Mouse (Mus musculus): ENCODE results near the gene Fntb. TPM values are rescaled to one million over a fixed set of nuclear protein-coding genes. Genes with fewer than 3 reads are reported as not detected.

Gene Fntb
- total and polyA plus RNA-seq, 3 experiments: 11.7 to 28.5 TPM; not detected in 1

GRCm38 (mm10) chr12:76813543-76813942, 48.2 kb downstream of the Fntb start:
- Histone ChIP-seq H3K9ac (ENCODE audit: control insufficient read depth, low read depth, low read length, poor library complexity, severe bottlenecking) (no peak overlapping the region), H3K4me1 (ENCODE audit: control insufficient read depth in 1 of 2, insufficient read depth in 2 of 2, low read length in 2 of 2) (no peaks in the 10 kb centered on the region), H3K27ac (ENCODE audit: control insufficient read depth, low read depth, low read length) (no peak overlapping the region), H3K36me3 (ENCODE audit: control insufficient read depth in 1 of 2, insufficient read depth in 2 of 2, low read length in 2 of 2) (no peaks in the 10 kb centered on the region), H3K4me3 (ENCODE audit: control insufficient read depth in 1 of 2, insufficient read depth in 1 of 2, low read depth in 2 of 2, low read length in 2 of 2) (no peak overlapping the region), H3K79me2 (ENCODE audit: control insufficient read depth, insufficient read depth, low read length, poor library complexity) (no peaks in the 10 kb centered on the region), H3K27me3 (ENCODE audit: control insufficient read depth in 1 of 2, insufficient read depth in 2 of 2, low read length in 2 of 2) (no peaks in the 10 kb centered on the region), H3K9me3 (replicated peaks; ENCODE audit: insufficient read depth, low read length) (no peaks in the 10 kb centered on the region)
- TF ChIP-seq E2F4 (IDR thresholded peaks at IDR 0.05; ENCODE audit: borderline replicate concordance, low read depth, low read length) (no peak), MXI1 (IDR thresholded peaks at IDR 0.05; ENCODE audit: low read depth, low read length) (no peak), ZNF384 (IDR thresholded peaks at IDR 0.05; ENCODE audit: low read depth, low read length) (no peak), GATA1 (IDR thresholded peaks at IDR 0.05; ENCODE audit: low read depth, low read length) (no peak), BHLHE40 (IDR thresholded peaks at IDR 0.05; ENCODE audit: borderline replicate concordance, low read depth, low read length) (no peak), KAT2A (conservative IDR thresholded peaks at IDR 0.05; ENCODE audit: low read depth, low read length) (no peak), MAX (IDR thresholded peaks at IDR 0.05; ENCODE audit: low read length) (no peak), MYC (IDR thresholded peaks at IDR 0.05; ENCODE audit: low read depth, low read length) (no peak), ZC3H11A (IDR thresholded peaks at IDR 0.05; ENCODE audit: low read depth, low read length) (no peak), CHD1 (IDR thresholded peaks at IDR 0.05; ENCODE audit: low read depth, low read length) (no peak), ETS1 (IDR thresholded peaks at IDR 0.05; ENCODE audit: low read depth, low read length) (no peak), MAFK (IDR thresholded peaks at IDR 0.05; ENCODE audit: borderline replicate concordance, low read depth, low read length) (no peak)
- no peak for DNase-seq (ENCODE audit: low read depth, low spot score)

- H3K36me3 ChIP-seq (ENCODE audit: control insufficient read depth in 1 of 2, insufficient read depth in 2 of 2, low read length in 2 of 2): no peaks in the 10 kb centered on the region
- H3K4me3 ChIP-seq (ENCODE audit: control insufficient read depth in 1 of 2, insufficient read depth in 1 of 2, low read depth in 2 of 2, low read length in 2 of 2): no peak overlapping the region
- H3K79me2 ChIP-seq (ENCODE audit: control insufficient read depth, insufficient read depth, low read length, poor library complexity): no peaks in the 10 kb centered on the region
- DNase-seq (ENCODE audit: low read depth, low spot score): no peak
- no peak overlapping the region for H3K27ac ChIP-seq (ENCODE audit: control insufficient read depth, low read depth, low read length)
- no peaks in the 10 kb centered on the region for H3K27me3 ChIP-seq (ENCODE audit: control insufficient read depth in 1 of 2, insufficient read depth in 2 of 2, low read length in 2 of 2)
- no peaks in the 10 kb centered on the region for H3K9me3 ChIP-seq (replicated peaks; ENCODE audit: insufficient read depth, low read length)
- H3K4me1 ChIP-seq (ENCODE audit: control insufficient read depth in 1 of 2, insufficient read depth in 2 of 2, low read length in 2 of 2): no peaks in the 10 kb centered on the region
- no peak overlapping the region for H3K9ac ChIP-seq (ENCODE audit: control insufficient read depth, low read depth, low read length, poor library complexity, severe bottlenecking)
- TF ChIP-seq SIN3A (IDR thresholded peaks at IDR 0.05; ENCODE audit: low read length) (no peak), TBP (IDR thresholded peaks at IDR 0.05; ENCODE audit: low read depth, low read length) (no peak)
Observed at GRCm38 (mm10) chr12:76814120-76814519, 48.7 kb downstream of the Fntb start.

GRCm38 (mm10) chr12:76816720-76817119, 51.3 kb downstream of the Fntb start:
- TF ChIP-seq NRF1 (IDR thresholded peaks at IDR 0.05; ENCODE audit: insufficient read depth, low read depth, low read length, poor library complexity, severe bottlenecking) (no peak), CHD2 (IDR thresholded peaks at IDR 0.05; ENCODE audit: low read length) (no peak), SIN3A (IDR thresholded peaks at IDR 0.05; ENCODE audit: low read length) (no peak), CHD1 (IDR thresholded peaks at IDR 0.05; ENCODE audit: low read depth, low read length) (no peak), ZNF384 (IDR thresholded peaks at IDR 0.05; ENCODE audit: low read depth, low read length) (no peak), POLR2AphosphoS2 (IDR thresholded peaks at IDR 0.05; ENCODE audit: low read length) (no peak), MYB (IDR thresholded peaks at IDR 0.05; ENCODE audit: low read depth, low read length) (no peak), KAT2A (conservative IDR thresholded peaks at IDR 0.05; ENCODE audit: low read depth, low read length) (no peak), E2F4 (IDR thresholded peaks at IDR 0.05; ENCODE audit: borderline replicate concordance, low read depth, low read length) (no peak), ETS1 (IDR thresholded peaks at IDR 0.05; ENCODE audit: low read depth, low read length) (no peak), MAFK (IDR thresholded peaks at IDR 0.05; ENCODE audit: borderline replicate concordance, low read depth, low read length) (no peak)
- Histone ChIP-seq H3K36me3 (ENCODE audit: control insufficient read depth in 1 of 2, insufficient read depth in 2 of 2, low read length in 2 of 2) (no peaks in the 10 kb centered on the region), H3K4me3 (ENCODE audit: control insufficient read depth in 1 of 2, insufficient read depth in 1 of 2, low read depth in 2 of 2, low read length in 2 of 2) (no peak overlapping the region), H3K4me1 (ENCODE audit: control insufficient read depth in 1 of 2, insufficient read depth in 2 of 2, low read length in 2 of 2) (peaks cover 0 to 5% of the 10 kb centered on the region in 2 experiments; a peak in 3 of 4 replicates), H3K79me2 (ENCODE audit: control insufficient read depth, insufficient read depth, low read length, poor library complexity) (no peaks in the 10 kb centered on the region), H3K9ac (ENCODE audit: control insufficient read depth, low read depth, low read length, poor library complexity, severe bottlenecking) (no peak overlapping the region), H3K9me3 (replicated peaks; ENCODE audit: insufficient read depth, low read length) (no peaks in the 10 kb centered on the region), H3K27me3 (ENCODE audit: control insufficient read depth in 1 of 2, insufficient read depth in 2 of 2, low read length in 2 of 2) (no peaks in the 10 kb centered on the region), H3K27ac (ENCODE audit: control insufficient read depth, low read depth, low read length) (no peak overlapping the region)
- no peak for DNase-seq (ENCODE audit: low read depth, low spot score)
